Mouse (Mus musculus): ENCODE results near the gene Gna15. TPM values are rescaled to one million over a fixed set of nuclear protein-coding genes. Genes with fewer than 3 reads are reported as not detected.
A peak's percentile ranks its signal among the peaks of the same experiment; 100 is the strongest.

Gene Gna15
- total and polyA plus RNA-seq, 2 experiments from 2014 or later, result 0.63 TPM; not detected in 1

- Histone ChIP-seq H3K4me1 (ENCODE audit: control insufficient read depth, insufficient read depth) (peaks cover 30% of the 10 kb centered on the region), H3K36me3 (replicated peaks; ENCODE audit: control insufficient read depth, insufficient read depth, low read length) (no peaks in the 10 kb centered on the region), H3K4me3 (ENCODE audit: low read depth, low read length) (no peak overlapping the region), H3K9ac (replicated peaks; ENCODE audit: low read depth, low read length) (peak overlapping the region; percentile 43; the same call in 1 of the 2 replicates), H3K27me3 (ENCODE audit: control insufficient read depth, insufficient read depth, low read length) (no peaks in the 10 kb centered on the region), H3K9me3 (replicated peaks; ENCODE audit: control insufficient read depth, low read length) (no peaks in the 10 kb centered on the region), H3K4me2 (ENCODE audit: low read depth, low read length) (peak overlapping the region; percentile 100), H3K27ac (ENCODE audit: low read depth) (peak overlapping the region; percentile 82)
- WGBS, result 29% methylated on average over 10 of the region's 10 CpGs
- TF ChIP-seq CTCF (IDR thresholded peaks at IDR 0.05; ENCODE audit: low read depth), result no peak
- TF ChIP-seq EP300 (IDR thresholded peaks at IDR 0.05; ENCODE audit: low read depth), result 0 out of 2 replicates have a peak, but pooled peaks have one; percentile 37
- peak; percentile 29 for DNase-seq (ENCODE audit: low spot score)
- no peak for ATAC-seq (ENCODE audit: insufficient read depth, low read depth)
Measured at GRCm38 (mm10) chr10:81541803-81542202, 17.8 kb upstream of the Gna15 start.

- H3K4me2 ChIP-seq (ENCODE audit: low read depth, low read length), result peak overlapping the region; percentile 100; the same call in 1 of the 2 replicates
- H3K4me1 ChIP-seq (ENCODE audit: control insufficient read depth, insufficient read depth), result peaks cover 30% of the 10 kb centered on the region
- no peak overlapping the region for H3K4me3 ChIP-seq (ENCODE audit: low read depth, low read length)
- no peaks in the 10 kb centered on the region for H3K9me3 ChIP-seq (replicated peaks; ENCODE audit: control insufficient read depth, low read length)
- H3K9ac ChIP-seq (replicated peaks; ENCODE audit: low read depth, low read length), result peak overlapping the region; percentile 43; the same call in 1 of the 2 replicates
- 63% methylated on average over 5 of the region's 5 CpGs for WGBS
- ATAC-seq (ENCODE audit: insufficient read depth, low read depth) (no peak), DNase-seq (ENCODE audit: low spot score) (no peak)
- TF ChIP-seq EP300 (IDR thresholded peaks at IDR 0.05; ENCODE audit: low read depth), result no peak
- no peak for TF ChIP-seq CTCF (IDR thresholded peaks at IDR 0.05; ENCODE audit: low read depth)
- H3K36me3 ChIP-seq (replicated peaks; ENCODE audit: control insufficient read depth, insufficient read depth, low read length), result no peaks in the 10 kb centered on the region
- no peaks in the 10 kb centered on the region for H3K27me3 ChIP-seq (ENCODE audit: control insufficient read depth, insufficient read depth, low read length)
- peak overlapping the region; percentile 82 for H3K27ac ChIP-seq (ENCODE audit: low read depth)
Measured at GRCm38 (mm10) chr10:81541363-81541762, 17.3 kb upstream of the Gna15 start.

GRCm38 (mm10) chr10:81538321-81539048, 14.5 kb upstream of the Gna15 start:
- TF ChIP-seq EP300 (IDR thresholded peaks at IDR 0.05; ENCODE audit: low read depth), result no peak
- no peak for TF ChIP-seq CTCF (IDR thresholded peaks at IDR 0.05; ENCODE audit: low read depth)
- Histone ChIP-seq H3K4me3 (ENCODE audit: low read depth, low read length) (no peak overlapping the region), H3K4me2 (ENCODE audit: low read depth, low read length) (no peak overlapping the region), H3K9me3 (replicated peaks; ENCODE audit: control insufficient read depth, low read length) (no peaks in the 10 kb centered on the region), H3K27me3 (ENCODE audit: control insufficient read depth, insufficient read depth, low read length) (no peaks in the 10 kb centered on the region), H3K27ac (ENCODE audit: low read depth) (no peak overlapping the region), H3K9ac (replicated peaks; ENCODE audit: low read depth, low read length) (no peak overlapping the region), H3K4me1 (ENCODE audit: control insufficient read depth, insufficient read depth) (peaks cover 18% of the 10 kb centered on the region), H3K36me3 (replicated peaks; ENCODE audit: control insufficient read depth, insufficient read depth, low read length) (0 out of 2 replicates have a peak, but pooled peaks cover 5% of the 10 kb centered on the region)
- DNase-seq (ENCODE audit: low spot score) (no peak), ATAC-seq (ENCODE audit: insufficient read depth, low read depth) (no peak)
- WGBS, result 58% methylated on average over 3 of the region's 3 CpGs

GRCm38 (mm10) chr10:81537429-81537828, 13.4 kb upstream of the Gna15 start:
- Histone ChIP-seq H3K4me3 (ENCODE audit: low read depth, low read length) (no peak overlapping the region), H3K4me1 (ENCODE audit: control insufficient read depth, insufficient read depth) (peaks cover 11% of the 10 kb centered on the region), H3K9ac (replicated peaks; ENCODE audit: low read depth, low read length) (no peak overlapping the region), H3K4me2 (ENCODE audit: low read depth, low read length) (no peak overlapping the region), H3K36me3 (replicated peaks; ENCODE audit: control insufficient read depth, insufficient read depth, low read length) (peaks cover 12% of the 10 kb centered on the region; the same call in 1 of the 2 replicates), H3K9me3 (replicated peaks; ENCODE audit: control insufficient read depth, low read length) (no peaks in the 10 kb centered on the region), H3K27ac (ENCODE audit: low read depth) (no peak overlapping the region), H3K27me3 (ENCODE audit: control insufficient read depth, insufficient read depth, low read length) (no peaks in the 10 kb centered on the region)
- TF ChIP-seq EP300 (IDR thresholded peaks at IDR 0.05; ENCODE audit: low read depth), result no peak
- no peak for TF ChIP-seq CTCF (IDR thresholded peaks at IDR 0.05; ENCODE audit: low read depth)
- 98% methylated on average over 2 of the region's 2 CpGs for WGBS
- ATAC-seq (ENCODE audit: insufficient read depth, low read depth), result no peak
- DNase-seq (ENCODE audit: low spot score), result no peak

- Histone ChIP-seq H3K4me1 (ENCODE audit: control insufficient read depth, insufficient read depth) (peaks cover 4% of the 10 kb centered on the region; the same call in 1 of the 2 replicates), H3K4me2 (ENCODE audit: low read depth, low read length) (no peak overlapping the region), H3K4me3 (ENCODE audit: low read depth, low read length) (no peak overlapping the region), H3K9me3 (replicated peaks; ENCODE audit: control insufficient read depth, low read length) (no peaks in the 10 kb centered on the region), H3K27me3 (ENCODE audit: control insufficient read depth, insufficient read depth, low read length) (no peaks in the 10 kb centered on the region), H3K27ac (ENCODE audit: low read depth) (no peak overlapping the region), H3K9ac (replicated peaks; ENCODE audit: low read depth, low read length) (no peak overlapping the region), H3K36me3 (replicated peaks; ENCODE audit: control insufficient read depth, insufficient read depth, low read length) (peaks cover 18% of the 10 kb centered on the region; the same call in 1 of the 2 replicates)
- no peak for DNase-seq (ENCODE audit: low spot score)
- no peak for ATAC-seq (ENCODE audit: insufficient read depth, low read depth)
- 79% methylated on average over 6 of the region's 6 CpGs for WGBS
- TF ChIP-seq EP300 (IDR thresholded peaks at IDR 0.05; ENCODE audit: low read depth), result no peak
- TF ChIP-seq CTCF (IDR thresholded peaks at IDR 0.05; ENCODE audit: low read depth), result peak; percentile 28
Measured at GRCm38 (mm10) chr10:81536734-81537133, 12.7 kb upstream of the Gna15 start.
